Mouse (Mus musculus) intestine, embryonic 15.5 days (tissue): ENCODE measurements around the gene Shc2. TPM values are rescaled to one million over a fixed set of nuclear protein-coding genes. Genes with fewer than 3 reads are reported as not detected.
A peak's percentile ranks its signal among the peaks of the same experiment; 100 is the strongest.

ENCODE experiments used
- ATAC-seq: fragments of 200-750 bp; cut with Nextera tagmentation; 2 replicates; pipeline ENCODE4 v1.8.0; 2017; ENCODE audit warnings: moderate TSS enrichment, moderate library complexity
- H3K27ac ChIP-seq: fragments of 300-500 bp; sonication (generic); 2 replicates; pipeline ENCODE4 v1.5.1; 2015; ENCODE audit warnings: mild to moderate bottlenecking, inconsistent platforms
- H3K27me3 ChIP-seq: fragments of 300-500 bp; sonication (generic); replicated peaks from 2 replicates; pipeline ENCODE4 v1.6.1; 2015; ENCODE audit warnings: inconsistent platforms
- H3K36me3 ChIP-seq: fragments of 300-500 bp; sonication (generic); 2 replicates; pipeline ENCODE4 v1.6.1; 2015; ENCODE audit warnings: inconsistent platforms
- H3K4me1 ChIP-seq: fragments of 300-500 bp; sonication (generic); replicated peaks from 2 replicates; pipeline ENCODE4 v1.6.1; 2015; ENCODE audit warnings: inconsistent platforms
- H3K4me2 ChIP-seq: fragments of 300-500 bp; sonication (generic); replicated peaks from 2 replicates; pipeline ENCODE4 v1.6.1; 2015; ENCODE audit warnings: mild to moderate bottlenecking, inconsistent platforms
- H3K4me3 ChIP-seq: fragments of 300-500 bp; sonication (generic); replicated peaks from 2 replicates; pipeline ENCODE4 v1.5.1; 2015; ENCODE audit warnings: inconsistent platforms
- H3K9ac ChIP-seq: fragments of 300-500 bp; sonication (generic); 2 replicates; pipeline ENCODE4 v1.6.1; 2015; ENCODE audit warnings: inconsistent platforms
- H3K9me3 ChIP-seq: fragments of 300-500 bp; sonication (generic); 2 replicates; pipeline ENCODE4 v1.6.1; 2016; ENCODE audit warnings: inconsistent platforms
- WGBS: fragments of 180-500 bp; shearing (Covaris S2); methylation state at CpG from one replicate; pipeline ENCODE4 v1.1.7; 2015; 5-methylcytosine and 5-hydroxymethylcytosine counted together
- polyA plus RNA-seq: library from polyadenylated mRNA; unstranded; fragments of >200 nt; fragmentation: Nextera tagmentation; extraction: Ambion mirVana; gene quantifications from 2 replicates; pipeline ENCODE4 v1.2.1, GENCODE M21; 2015

Gene Shc2
- polyA plus RNA-seq, result 7.6 and 8.2 TPM in 2 replicates

- peaks cover 5% of the 10 kb centered on the region; the same call in 1 of the 2 replicates for H3K27me3 ChIP-seq
- peak; percentile 73 for ATAC-seq
- no peaks in the 10 kb centered on the region for H3K36me3 ChIP-seq
- WGBS, result under 1% methylated on average over 114 of the region's 116 CpGs
- H3K4me2 ChIP-seq, result peak within 1 kb of the TSS; percentile 99
- peak within 1 kb of the TSS; percentile 69 for H3K9ac ChIP-seq
- H3K4me1 ChIP-seq, result peaks cover 15% of the 10 kb centered on the region
- peak within 1 kb of the TSS; percentile 64; the same call in 1 of the 2 replicates for H3K27ac ChIP-seq
- no peaks in the 10 kb centered on the region for H3K9me3 ChIP-seq
- H3K4me3 ChIP-seq, result peak within 1 kb of the TSS; percentile 75
Measured at GRCm38 (mm10) chr10:79637128-79638110, at the start of gene Shc2. Shc2 (minus strand) TSS chr10:79637918.

- no peak overlapping the region for H3K9ac ChIP-seq
- H3K27me3 ChIP-seq, result no peaks in the 10 kb centered on the region
- no peaks in the 10 kb centered on the region for H3K9me3 ChIP-seq
- WGBS, result 91% methylated on average over 6 of the region's 6 CpGs
- H3K4me2 ChIP-seq, result no peak overlapping the region
- no peak overlapping the region for H3K4me3 ChIP-seq
- H3K36me3 ChIP-seq, result peaks cover 43% of the 10 kb centered on the region
- H3K27ac ChIP-seq, result no peak overlapping the region
- peaks cover 15% of the 10 kb centered on the region for H3K4me1 ChIP-seq
- no peak for ATAC-seq
Measured at GRCm38 (mm10) chr10:79687513-79687912, 49.8 kb upstream of the Shc2 start.

GRCm38 (mm10) chr10:79686691-79687090 lies 49.0 kb upstream of the Shc2 start:
- H3K4me2 ChIP-seq, result no peak overlapping the region
- no peak overlapping the region for H3K9ac ChIP-seq

GRCm38 (mm10) chr10:79686219-79686618 lies 48.5 kb upstream of the Shc2 start:
- H3K27ac ChIP-seq, result no peak overlapping the region
- H3K4me3 ChIP-seq, result no peak overlapping the region
- no peaks in the 10 kb centered on the region for H3K9me3 ChIP-seq
- no peaks in the 10 kb centered on the region for H3K27me3 ChIP-seq
- peaks cover 15% of the 10 kb centered on the region for H3K4me1 ChIP-seq
- peaks cover 43% of the 10 kb centered on the region for H3K36me3 ChIP-seq
- H3K4me2 ChIP-seq, result no peak overlapping the region
- 81% methylated on average over 2 of the region's 2 CpGs for WGBS
- no peak for ATAC-seq
- H3K9ac ChIP-seq, result no peak overlapping the region

More at GRCm38 (mm10) chr10:79686691-79687090, 49.0 kb upstream of the Shc2 start:
- H3K4me1 ChIP-seq, result peaks cover 15% of the 10 kb centered on the region
- 96% methylated on average over 1 of the region's 1 CpGs for WGBS
- H3K4me3 ChIP-seq, result no peak overlapping the region
- H3K36me3 ChIP-seq, result peaks cover 43% of the 10 kb centered on the region
- ATAC-seq, result no peak
- no peak overlapping the region for H3K27ac ChIP-seq
- H3K27me3 ChIP-seq, result no peaks in the 10 kb centered on the region
- no peaks in the 10 kb centered on the region for H3K9me3 ChIP-seq

GRCm38 (mm10) chr10:79684770-79685600 lies 47.3 kb upstream of the Shc2 start:
- Histone ChIP-seq H3K9ac (no peak overlapping the region), H3K4me2 (no peak overlapping the region), H3K9me3 (no peaks in the 10 kb centered on the region), H3K27ac (no peak overlapping the region), H3K4me1 (peaks cover 24% of the 10 kb centered on the region), H3K27me3 (no peaks in the 10 kb centered on the region), H3K4me3 (no peak overlapping the region), H3K36me3 (peaks cover 43% of the 10 kb centered on the region)
- no peak for ATAC-seq
- 92% methylated on average over 25 of the region's 25 CpGs for WGBS

GRCm38 (mm10) chr10:79683726-79684640 lies 46.3 kb upstream of the Shc2 start:
- Histone ChIP-seq H3K9me3 (no peaks in the 10 kb centered on the region), H3K27me3 (no peaks in the 10 kb centered on the region), H3K4me3 (peak overlapping the region; percentile 72), H3K36me3 (peaks cover 39% of the 10 kb centered on the region), H3K4me2 (peak overlapping the region; percentile 84), H3K27ac (no peak overlapping the region), H3K4me1 (peaks cover 24% of the 10 kb centered on the region), H3K9ac (peak overlapping the region; percentile 80)
- ATAC-seq, result no peak
- WGBS, result 78% methylated on average over 6 of the region's 6 CpGs

GRCm38 (mm10) chr10:79682916-79683582 lies 45.3 kb upstream of the Shc2 start:
- Histone ChIP-seq H3K9ac (peak overlapping the region; percentile 80), H3K27me3 (no peaks in the 10 kb centered on the region), H3K36me3 (peaks cover 29% of the 10 kb centered on the region), H3K4me2 (peak overlapping the region; percentile 84), H3K9me3 (no peaks in the 10 kb centered on the region), H3K4me1 (peaks cover 24% of the 10 kb centered on the region), H3K27ac (peak overlapping the region; percentile 74), H3K4me3 (peak overlapping the region; percentile 72)
- no peak for ATAC-seq
- WGBS, result 4% methylated on average over 10 of the region's 10 CpGs

GRCm38 (mm10) chr10:79682551-79682915 lies 44.8 kb upstream of the Shc2 start:
- peak; percentile 3; the same call in 1 of the 2 replicates for ATAC-seq
- Histone ChIP-seq H3K9ac (peak overlapping the region; percentile 80), H3K27me3 (no peaks in the 10 kb centered on the region), H3K27ac (peak overlapping the region; percentile 74), H3K4me1 (peaks cover 24% of the 10 kb centered on the region), H3K4me2 (peak overlapping the region; percentile 84), H3K9me3 (no peaks in the 10 kb centered on the region), H3K36me3 (peaks cover 26% of the 10 kb centered on the region), H3K4me3 (peak overlapping the region; percentile 72)
- WGBS, result under 1% methylated on average over 10 of the region's 10 CpGs

- WGBS, result under 1% methylated on average over 84 of the region's 84 CpGs
- ATAC-seq, result peak; percentile 95
- H3K4me1 ChIP-seq, result peaks cover 24% of the 10 kb centered on the region
- H3K27me3 ChIP-seq, result no peaks in the 10 kb centered on the region
- peak within 1 kb of the TSS; percentile 74 for H3K27ac ChIP-seq
- H3K9me3 ChIP-seq, result no peaks in the 10 kb centered on the region
- H3K9ac ChIP-seq, result peak within 1 kb of the TSS; percentile 80
- H3K4me2 ChIP-seq, result peak within 1 kb of the TSS; percentile 84
- peak within 1 kb of the TSS; percentile 72 for H3K4me3 ChIP-seq
- peaks cover 18% of the 10 kb centered on the region for H3K36me3 ChIP-seq
Measured at GRCm38 (mm10) chr10:79681591-79682245, 44.0 kb upstream of the Shc2 start, which contains the start of gene Cdc34. Cdc34 (plus strand) TSS chr10:79682195.

GRCm38 (mm10) chr10:79680606-79681495 lies 43.1 kb upstream of the Shc2 start:
- H3K9ac ChIP-seq, result peak overlapping the region; percentile 80
- ATAC-seq, result peak; percentile 24
- peaks cover 24% of the 10 kb centered on the region for H3K4me1 ChIP-seq
- peak overlapping the region; percentile 72 for H3K4me3 ChIP-seq
- 26% methylated on average over 11 of the region's 11 CpGs for WGBS
- peak overlapping the region; percentile 65 for H3K27ac ChIP-seq
- H3K9me3 ChIP-seq, result no peaks in the 10 kb centered on the region
- peaks cover 11% of the 10 kb centered on the region for H3K36me3 ChIP-seq
- H3K4me2 ChIP-seq, result peak overlapping the region; percentile 68
- no peaks in the 10 kb centered on the region for H3K27me3 ChIP-seq
